Mouse (Mus musculus) stomach, postnatal 0 days (tissue): ENCODE results near the gene Prex1.

Source experiments
- CTCF ChIP-seq: IDR thresholded peaks from 2 replicates; pipeline ENCODE4 v1.5.1; 2016; ENCODE audit warnings: antibody characterized with exemption, low read depth, mild to moderate bottlenecking, moderate library complexity
- EP300 ChIP-seq: optimal IDR thresholded peaks from 2 replicates; pipeline ENCODE3; 2016; ENCODE audit warnings: antibody characterized with exemption

GRCm38 (mm10) chr2:166635521-166635920, 78.1 kb downstream of the Prex1 start:
- no peak for TF ChIP-seq EP300
- no peak for TF ChIP-seq CTCF
